14 mouse cellular contexts compared by ENCODE assay signal in the genomic region with DNA sequence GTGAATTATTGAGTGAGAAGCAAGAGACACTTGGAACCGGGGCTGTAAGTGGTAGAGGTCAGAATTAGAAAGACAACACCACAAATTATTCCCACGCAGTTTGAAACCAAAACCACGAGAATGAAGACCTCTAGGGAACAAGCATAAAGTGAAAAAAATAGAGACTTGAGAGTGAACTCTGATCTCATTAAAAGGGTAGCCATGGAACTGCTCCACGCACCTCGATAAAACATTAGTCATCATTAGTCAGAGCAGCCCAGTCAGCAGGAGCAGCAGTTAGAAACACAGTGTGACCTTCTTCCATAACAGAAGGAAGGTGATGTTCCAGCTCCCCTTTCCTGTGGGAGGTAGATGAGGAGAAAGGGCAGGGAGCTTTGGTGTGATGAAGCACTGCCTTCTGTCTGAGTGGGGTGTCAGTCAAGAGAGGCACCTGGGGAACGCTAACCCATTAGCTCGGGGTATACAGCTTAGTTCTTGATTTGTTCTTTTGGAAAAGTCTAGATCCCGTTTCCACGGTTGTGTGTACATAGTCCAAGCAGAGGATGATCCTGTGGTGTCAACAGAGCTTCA.
DNase-seq lines count a peak whose midpoint lies in the region; ATAC-seq and TF ChIP-seq lines count a peak whose summit lies in the region.
"Had no signal": no experiment of that assay in that cellular context is flagged by ENCODE, and none has a peak within 500 bp of the region (broad histone marks: within the 10 kb centered on the region; RNA-seq: fewer than 3 reads in every experiment).

No protein-coding gene starts in this region.

- TF ChIP-seq CTCF in hindbrain, postnatal 0 days (IDR thresholded peaks at IDR 0.05; ENCODE audit: low read depth): no peak

- ATAC-seq in hindbrain, embryonic 13.5 days (ENCODE audit: low FRiP score): peak; percentile 65; the same call in 1 of the 2 replicates
- no peak for ATAC-seq in hindbrain, postnatal 0 days
- no peak for ATAC-seq in liver, embryonic 11.5 days (replicated peaks; ENCODE audit: low FRiP score)

- H3K4me2 ChIP-seq in hindbrain, embryonic 13.5 days: no peak overlapping the region
- no peak overlapping the region for H3K4me2 ChIP-seq in hindbrain, postnatal 0 days (ENCODE audit: low read depth, low read length)
- no peak overlapping the region for H3K4me2 ChIP-seq in liver, embryonic 11.5 days
- H3K4me2 ChIP-seq: liver, embryonic 15.5 days had no signal

- no peak for DNase-seq in hindbrain, postnatal 0 days (ENCODE audit: low spot score)
- DNase-seq in ES-E14 (ENCODE audit: low read depth, low spot score): no peak
- DNase-seq in adrenal gland, postnatal 36 days: peak; percentile 24 to 45
- peak; percentile 10 for DNase-seq in kidney, postnatal 14 days
- no peak for DNase-seq in urinary bladder, adult 2 months (ENCODE audit: low spot score)
- DNase-seq in T-cell, adult 2 months (ENCODE audit: low spot score): no peak
- DNase-seq in liver, embryonic 11.5 days (ENCODE audit: low spot score): no peak
- DNase-seq: cerebellum, postnatal 10 days; gastrocnemius, adult 2 months; heart, postnatal 14 days; midbrain, embryonic 14.5 days; thymus, postnatal 14 days had no signal

- H3K9ac ChIP-seq in hindbrain, embryonic 13.5 days: no peak overlapping the region
- H3K9ac ChIP-seq in hindbrain, postnatal 0 days (replicated peaks; ENCODE audit: low read length): no peak overlapping the region
- H3K9ac ChIP-seq in ES-E14 (ENCODE audit: insufficient read depth, low read depth, low read length, poor library complexity, severe bottlenecking): no peak overlapping the region
- H3K9ac ChIP-seq in liver, embryonic 11.5 days (ENCODE audit: low read depth, low read length): no peak overlapping the region
- H3K9ac ChIP-seq: liver, embryonic 15.5 days had no signal

- 66% methylated on average over 9 of the region's 9 CpGs for WGBS in hindbrain, embryonic 13.5 days
- 72% methylated on average over 9 of the region's 9 CpGs for WGBS in hindbrain, postnatal 0 days
- 63% methylated on average over 9 of the region's 9 CpGs for WGBS in liver, embryonic 11.5 days

- no peak overlapping the region for H3K27ac ChIP-seq in hindbrain, embryonic 13.5 days
- H3K27ac ChIP-seq in hindbrain, postnatal 0 days: no peak overlapping the region
- H3K27ac ChIP-seq in ES-E14 (ENCODE audit: insufficient read depth, low read depth, low read length, poor library complexity, severe bottlenecking): no peak overlapping the region
- H3K27ac ChIP-seq in liver, embryonic 11.5 days (ENCODE audit: low read depth, low read length): no peak overlapping the region
- H3K27ac ChIP-seq: gastrocnemius, adult 2 months; liver, embryonic 15.5 days had no signal

- no peaks in the 10 kb centered on the region for H3K9me3 ChIP-seq in hindbrain, embryonic 13.5 days
- no peaks in the 10 kb centered on the region for H3K9me3 ChIP-seq in hindbrain, postnatal 0 days (ENCODE audit: low read length)
- H3K9me3 ChIP-seq in ES-E14 (ENCODE audit: control insufficient read depth, insufficient read depth, low read depth, low read length): no peaks in the 10 kb centered on the region
- H3K9me3 ChIP-seq in liver, embryonic 11.5 days (ENCODE audit: control insufficient read depth, low read length): no peaks in the 10 kb centered on the region
- H3K9me3 ChIP-seq: liver, embryonic 15.5 days had no signal

- in situ Hi-C loops in ES-E14 (cut with MboI; ENCODE audit: low sequenced_read_pairs in 2 of 2, unreplicated experiment in 2 of 2): no loop called here

- no peak overlapping the region for H3K4me3 ChIP-seq in hindbrain, embryonic 13.5 days
- H3K4me3 ChIP-seq in hindbrain, postnatal 0 days (ENCODE audit: low read length): no peak overlapping the region
- no peak overlapping the region for H3K4me3 ChIP-seq in ES-E14 (ENCODE audit: insufficient read depth in 1 of 2, low read depth in 1 of 2, low read length in 2 of 2, poor library complexity in 1 of 2, severe bottlenecking in 1 of 2)
- H3K4me3 ChIP-seq in liver, embryonic 11.5 days (ENCODE audit: low read depth, low read length): no peak overlapping the region
- H3K4me3 ChIP-seq: gastrocnemius, adult 2 months; liver, embryonic 15.5 days had no signal

- no peaks in the 10 kb centered on the region for H3K27me3 ChIP-seq in hindbrain, embryonic 13.5 days
- no peaks in the 10 kb centered on the region for H3K27me3 ChIP-seq in hindbrain, postnatal 0 days (ENCODE audit: insufficient read depth, low read length)
- no peaks in the 10 kb centered on the region for H3K27me3 ChIP-seq in liver, embryonic 11.5 days (replicated peaks; ENCODE audit: control insufficient read depth, insufficient read depth, low read length)
- H3K27me3 ChIP-seq: liver, embryonic 15.5 days had no signal

- peaks cover 4% of the 10 kb centered on the region; the same call in 1 of the 2 replicates for H3K36me3 ChIP-seq in hindbrain, embryonic 13.5 days
- no peaks in the 10 kb centered on the region for H3K36me3 ChIP-seq in hindbrain, postnatal 0 days (ENCODE audit: insufficient read depth, low read length)
- H3K36me3 ChIP-seq in ES-E14 (ENCODE audit: control insufficient read depth, insufficient read depth, low read length, poor library complexity, severe bottlenecking): no peaks in the 10 kb centered on the region
- no peaks in the 10 kb centered on the region for H3K36me3 ChIP-seq in liver, embryonic 11.5 days (ENCODE audit: control insufficient read depth, insufficient read depth, low read length)
- H3K36me3 ChIP-seq: liver, embryonic 15.5 days had no signal

- peaks cover 13% of the 10 kb centered on the region; the same call in 1 of the 2 replicates for H3K4me1 ChIP-seq in hindbrain, embryonic 13.5 days (replicated peaks)
- no peaks in the 10 kb centered on the region for H3K4me1 ChIP-seq in hindbrain, postnatal 0 days (ENCODE audit: insufficient read depth, low read length)
- peaks cover 0 to 2% of the 10 kb centered on the region in 2 experiments; a peak in 1 of 4 replicates for H3K4me1 ChIP-seq in ES-E14 (ENCODE audit: control insufficient read depth in 2 of 2, insufficient read depth in 2 of 2, low read length in 2 of 2, poor library complexity in 1 of 2)
- H3K4me1 ChIP-seq in liver, embryonic 11.5 days (replicated peaks; ENCODE audit: control insufficient read depth, insufficient read depth, low read length): no peaks in the 10 kb centered on the region
- H3K4me1 ChIP-seq: liver, embryonic 15.5 days had no signal

TF ChIP-seq in ES-E14, 5 proteins besides CTCF, POLR2A, EP300 and RAD21:
- TF ChIP-seq HCFC1 (IDR thresholded peaks at IDR 0.05; ENCODE audit: borderline replicate concordance, insufficient read depth, low read length): no peak
- no peak for TF ChIP-seq CHD2 (IDR thresholded peaks at IDR 0.05; ENCODE audit: low read depth, low read length)
- 0 out of 2 replicates have a peak, but pooled peaks have one; percentile 25 for TF ChIP-seq MAFK (IDR thresholded peaks at IDR 0.05; ENCODE audit: insufficient read depth, low read depth, low read length)

Comparison
In these comparisons a context has a peak if more than half of its experiments do, and no peak if none do; other contexts are left out.
1. DNase-seq: peak in adrenal gland, postnatal 36 days (2 of 2) and kidney, postnatal 14 days (single experiment); none in hindbrain, postnatal 0 days (single experiment), ES-E14 (single experiment), urinary bladder, adult 2 months (single experiment), T-cell, adult 2 months (single experiment) and liver, embryonic 11.5 days (single experiment).